Mouse (Mus musculus) retina, adult 2 months (tissue): ENCODE measurements at regions not wholly inside any gene's neighbourhood (a gene's known extent, or its start where the extent isn't known, plus 50 kb on each side); places are given as distances from the start of the nearest gene placed in this dataset.

Source experiments
- DNase-seq: peaks from one replicate; pipeline ENCODE4 v3.0.0-alpha.2; 2012; ENCODE audit warnings: low read depth, low spot score

DNA sequence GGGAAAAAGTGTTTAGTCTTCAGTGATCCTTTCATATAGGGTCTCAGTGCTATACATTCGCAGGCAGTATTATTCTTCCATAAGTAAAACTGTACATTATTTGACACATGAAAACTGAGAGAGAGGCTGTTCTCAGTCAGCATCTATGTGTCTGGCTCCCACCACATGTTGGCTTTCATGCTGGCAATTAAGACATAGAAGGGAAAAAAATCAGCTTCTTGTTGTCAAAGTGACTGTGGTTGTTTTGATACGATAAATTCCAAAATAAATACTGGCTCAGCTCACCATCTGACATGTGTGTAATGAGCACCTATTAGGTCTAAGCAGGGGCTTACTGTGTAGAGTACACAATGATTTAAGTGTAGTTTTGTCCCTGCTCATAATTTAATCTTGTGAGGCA is 251.0 kb upstream of the Hnrnpa3 start:
- no peak for DNase-seq

DNA sequence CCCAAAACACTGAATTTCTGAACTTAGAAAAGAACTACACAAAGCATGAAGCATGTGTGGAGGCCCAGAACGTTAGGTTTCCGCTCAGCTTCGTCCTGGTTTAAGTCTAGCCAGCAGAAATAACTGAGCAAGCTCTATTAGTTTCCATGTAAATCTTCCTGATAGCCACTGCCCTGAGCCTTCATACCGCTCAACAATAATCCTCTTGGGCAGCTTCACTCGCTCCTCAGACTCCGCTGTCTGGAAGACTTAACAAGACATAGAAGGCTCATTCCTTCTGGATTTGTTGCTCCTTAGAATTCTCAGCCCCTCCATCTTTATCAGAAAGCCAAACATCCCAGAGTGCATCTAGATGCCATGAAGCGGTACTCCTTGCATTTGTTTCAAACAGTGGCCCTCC is 249.3 kb upstream of the Hnrnpa3 start:
- DNase-seq = no peak

DNA sequence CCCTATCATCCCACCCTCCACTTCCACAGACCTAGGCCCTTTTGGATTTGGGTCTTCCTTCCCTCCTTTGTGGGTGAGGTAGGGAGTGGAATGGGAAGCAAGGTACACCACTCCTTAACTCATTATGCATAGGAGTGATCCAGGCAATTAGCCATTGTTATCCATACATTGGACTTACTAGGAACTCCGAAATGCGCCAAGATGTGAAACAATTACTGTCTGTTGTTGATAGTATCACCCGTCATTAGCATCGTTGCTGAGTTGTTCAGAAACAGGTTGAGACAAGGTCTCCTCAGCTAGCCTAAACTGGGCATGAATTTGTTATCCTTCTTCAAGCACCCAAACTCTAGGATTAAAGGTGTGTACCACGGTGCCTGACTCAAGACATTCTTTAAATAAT is 246.3 kb upstream of the Hnrnpa3 start:
- DNase-seq = no peak

DNA sequence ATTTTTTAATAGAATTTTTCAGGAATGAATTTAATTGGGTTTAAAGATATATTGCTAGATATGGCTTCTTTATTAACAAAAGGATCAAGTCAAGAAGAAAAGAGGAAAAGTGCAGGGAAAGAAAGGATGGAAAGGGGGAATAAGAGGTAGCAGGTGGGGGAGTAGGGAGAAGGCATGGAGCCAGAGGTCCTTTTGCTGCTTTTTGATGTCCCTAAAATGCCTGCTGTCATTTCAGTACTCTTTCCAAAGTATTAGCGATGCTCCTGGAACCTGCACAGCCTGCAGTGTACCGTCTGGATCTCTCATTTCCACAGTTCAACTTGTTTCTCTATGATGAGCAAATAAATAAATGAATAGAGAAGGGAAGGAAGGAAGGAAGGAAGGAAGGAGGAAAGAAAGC is 240.4 kb upstream of the Hnrnpa3 start:
- no peak for DNase-seq

DNA sequence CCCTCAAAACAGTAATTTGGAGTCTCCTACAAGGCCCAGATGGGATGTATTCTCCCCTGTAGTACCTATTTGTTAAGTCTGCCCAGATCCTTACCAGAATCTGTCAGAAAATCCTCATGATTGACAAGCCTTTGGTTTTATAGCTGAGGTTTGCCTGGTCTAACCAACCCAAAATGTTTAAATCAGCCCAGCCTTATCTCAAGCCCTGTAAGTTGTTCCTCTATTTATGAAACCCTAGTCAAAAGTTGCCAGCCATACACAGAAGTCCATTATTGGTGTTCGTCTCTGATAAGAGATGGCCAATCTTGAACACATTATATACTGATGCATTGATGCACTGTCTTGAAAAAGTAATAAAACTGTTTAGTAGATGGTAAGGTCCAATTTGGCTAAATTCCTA is 239.9 kb upstream of the Hnrnpa3 start:
- DNase-seq = no peak

DNA sequence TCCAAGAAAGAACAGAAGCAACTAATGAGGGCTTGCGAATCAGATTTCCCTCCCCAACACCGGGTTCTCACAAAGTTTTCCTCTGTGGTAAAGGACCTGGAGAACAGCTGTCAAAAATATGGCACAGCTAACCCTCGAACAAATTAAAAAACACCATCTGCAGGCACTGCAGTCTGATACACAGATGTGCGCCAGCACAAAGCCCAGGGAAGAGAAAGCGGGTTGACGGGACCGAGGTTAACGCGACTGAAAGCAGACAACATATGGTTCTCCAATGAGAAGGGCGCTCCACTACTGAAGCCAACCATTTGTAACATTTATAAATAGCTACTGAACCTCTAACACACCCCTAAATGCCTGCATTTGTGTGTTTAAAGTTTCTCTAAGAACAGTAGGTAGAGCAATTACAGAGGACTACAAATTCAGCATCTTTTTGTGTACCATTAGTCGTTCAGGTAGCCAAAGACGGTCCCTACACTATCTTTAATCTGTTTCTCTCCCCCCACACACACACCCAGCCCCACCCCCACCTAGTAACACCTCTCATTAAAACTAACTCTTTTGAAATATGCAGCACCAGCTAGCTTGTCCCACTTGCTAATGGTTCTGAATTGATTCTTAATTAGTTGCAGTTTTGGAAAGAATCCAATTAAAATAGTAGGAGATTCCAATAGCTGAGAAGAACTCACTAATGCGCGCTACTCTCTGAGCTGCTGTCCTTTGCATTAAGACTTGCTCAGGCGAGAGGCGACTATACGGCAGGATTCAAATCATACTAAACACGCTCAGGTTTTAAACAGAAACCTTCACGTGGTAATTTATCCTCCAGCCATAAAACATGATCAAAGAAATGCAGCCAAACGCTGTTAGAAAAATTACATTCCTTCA is 236.0 kb upstream of the Hnrnpa3 start:
- DNase-seq = no peak

DNA sequence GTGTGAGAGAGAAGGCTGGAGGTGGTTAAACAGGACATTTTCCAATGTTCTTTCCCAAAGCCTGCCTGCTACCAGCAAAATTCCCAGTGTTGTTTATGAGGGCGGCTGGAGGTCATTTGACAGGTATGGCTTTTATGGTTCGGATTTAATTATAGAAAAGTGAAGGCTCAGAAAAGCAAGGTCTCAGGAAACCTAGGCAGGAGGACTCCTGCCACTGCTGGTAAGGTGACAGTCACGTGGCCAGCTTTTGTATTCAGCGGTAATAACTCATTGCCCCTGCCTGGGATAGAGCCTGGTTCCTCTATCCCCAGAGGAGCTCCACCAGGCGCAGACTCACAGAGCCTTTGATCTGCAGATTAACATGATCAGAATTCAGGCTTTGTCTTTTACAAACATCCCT is 235.2 kb upstream of the Hnrnpa3 start:
- no peak for DNase-seq

DNA sequence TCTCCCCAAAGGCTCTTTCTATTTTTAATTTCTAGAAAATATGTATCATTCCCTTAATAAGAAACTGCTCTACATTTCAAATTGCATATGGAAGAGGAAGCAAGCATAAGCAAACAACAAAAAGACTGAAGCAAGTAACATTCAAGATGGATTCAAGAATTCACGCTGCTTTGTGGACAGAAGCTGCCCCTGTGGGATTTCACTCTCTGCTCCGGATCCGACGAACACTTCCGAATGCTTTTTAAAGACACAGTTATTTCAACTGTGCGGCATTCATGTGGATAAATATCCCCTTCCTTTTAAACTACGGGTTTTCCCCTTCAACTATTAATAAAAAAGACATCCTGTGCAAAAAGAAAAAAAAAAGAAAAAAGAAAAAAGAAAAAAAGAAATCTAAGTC is 234.7 kb upstream of the Hnrnpa3 start:
- DNase-seq = no peak

DNA sequence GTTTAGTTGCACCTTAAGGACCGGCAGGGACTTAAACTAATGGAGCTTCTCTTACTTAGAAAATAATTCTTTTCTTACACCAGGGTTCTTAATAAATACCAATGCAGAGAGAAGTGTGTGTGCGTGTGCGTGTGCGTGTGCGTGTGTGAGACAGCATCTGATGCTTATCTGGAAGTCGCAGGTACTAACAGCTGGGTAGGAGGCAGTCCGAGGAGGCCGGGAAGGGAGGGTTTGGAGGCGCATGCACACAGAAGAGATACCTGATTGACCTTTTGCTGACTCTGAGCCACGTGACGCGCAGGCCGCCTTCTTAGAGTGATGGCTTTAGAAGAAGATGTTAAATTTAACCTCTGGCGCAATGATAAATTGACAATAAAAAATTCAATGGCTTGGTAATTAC is 234.2 kb upstream of the Hnrnpa3 start:
- no peak for DNase-seq

DNA sequence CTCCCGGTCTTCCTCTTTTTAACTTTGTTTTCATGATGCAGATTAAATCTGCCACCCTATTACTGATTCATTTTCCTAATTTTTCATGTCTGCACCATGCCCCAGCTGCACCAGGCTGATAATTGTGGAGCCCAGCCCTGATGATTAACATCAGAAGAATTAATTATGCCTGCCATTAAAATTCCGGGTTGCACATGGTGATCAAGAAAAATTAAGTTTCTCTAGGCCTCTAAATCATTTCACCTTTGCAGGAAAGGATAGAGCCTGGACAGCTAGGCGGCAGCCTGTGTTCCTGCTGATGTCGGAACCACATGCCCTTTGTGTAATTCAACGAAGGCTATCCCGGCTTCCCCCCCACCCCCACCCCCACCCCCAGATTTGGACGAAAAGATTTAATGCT is 233.7 kb upstream of the Hnrnpa3 start:
- no peak for DNase-seq

DNA sequence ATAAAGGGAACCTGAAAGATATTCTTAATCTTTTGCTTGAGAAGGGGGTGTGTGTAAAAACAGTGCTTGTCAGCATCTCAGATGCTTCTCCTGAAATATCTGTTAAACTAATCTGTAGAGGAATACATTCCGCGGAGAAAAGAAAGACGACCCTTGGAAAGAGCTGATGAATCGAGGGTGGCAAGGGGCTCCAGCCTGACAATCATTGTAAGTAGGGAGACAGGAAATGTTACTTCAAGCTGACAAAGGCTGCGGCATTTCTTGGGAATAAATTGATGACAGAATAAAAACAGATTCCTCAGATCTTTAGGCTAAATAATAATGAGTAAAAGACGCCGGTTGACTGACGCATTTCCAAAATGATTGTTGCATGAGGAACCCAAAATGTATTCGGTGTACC is 233.3 kb upstream of the Hnrnpa3 start:
- DNase-seq = no peak

DNA sequence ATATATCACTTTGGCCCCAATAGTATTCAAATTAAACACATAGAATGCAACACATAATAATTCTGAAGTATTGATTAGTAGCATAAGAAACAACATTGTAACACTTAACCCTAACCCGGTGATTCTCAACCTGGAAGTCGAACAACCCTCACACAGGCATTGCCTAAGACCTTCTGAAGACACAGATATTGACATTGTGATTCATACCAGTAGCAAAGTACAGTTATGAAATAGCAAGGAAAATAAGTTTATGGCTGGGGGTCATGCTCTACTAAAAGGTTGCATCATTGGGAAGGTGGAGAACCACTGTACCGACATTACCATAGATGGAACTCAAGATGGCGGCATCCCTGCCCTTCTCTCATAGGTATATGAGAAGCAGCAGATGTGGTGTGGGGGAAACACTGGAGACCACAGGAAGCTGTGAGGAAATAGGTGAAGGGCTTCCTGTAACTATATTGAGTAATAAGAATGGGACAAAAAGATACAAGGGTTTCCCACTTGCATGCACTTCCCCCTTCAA is 231.1 kb upstream of the Hnrnpa3 start:
- DNase-seq = no peak

DNA sequence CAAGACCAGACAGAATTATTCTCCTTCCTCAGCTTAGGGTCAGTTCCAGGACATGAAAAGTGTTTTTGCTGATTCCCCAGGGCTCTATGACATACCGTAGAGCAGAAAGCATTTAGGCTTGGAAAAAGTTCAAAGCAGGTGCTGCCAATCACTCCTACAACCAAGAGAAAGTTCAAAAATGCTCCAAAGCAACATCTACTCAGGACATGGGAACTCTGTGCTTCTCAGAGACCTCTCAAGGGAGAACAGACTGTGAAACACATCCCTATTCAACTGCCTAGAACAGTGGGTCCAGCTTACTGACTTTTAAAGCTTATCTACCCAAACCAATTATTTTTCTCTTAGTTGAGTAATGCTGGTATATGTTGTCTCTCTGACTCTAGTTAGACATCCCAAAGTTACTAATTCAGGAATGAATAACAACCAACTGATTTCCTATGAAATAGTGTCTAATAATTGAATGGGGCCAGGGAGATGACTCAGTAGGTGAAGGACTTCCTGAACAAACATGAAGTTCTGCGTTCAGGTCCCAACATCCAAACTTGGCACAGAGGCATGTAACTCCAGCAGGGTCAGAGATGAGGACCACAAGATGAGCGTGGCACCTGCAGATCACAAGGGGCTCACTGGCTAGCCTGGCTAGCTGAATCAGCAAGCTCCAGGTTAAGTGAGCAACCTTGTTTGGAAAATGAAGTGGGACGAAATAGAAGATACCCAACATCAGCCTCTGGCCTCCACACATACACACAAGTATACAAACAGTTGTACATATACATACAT is 228.7 kb upstream of the Hnrnpa3 start:
- DNase-seq = no peak

DNA sequence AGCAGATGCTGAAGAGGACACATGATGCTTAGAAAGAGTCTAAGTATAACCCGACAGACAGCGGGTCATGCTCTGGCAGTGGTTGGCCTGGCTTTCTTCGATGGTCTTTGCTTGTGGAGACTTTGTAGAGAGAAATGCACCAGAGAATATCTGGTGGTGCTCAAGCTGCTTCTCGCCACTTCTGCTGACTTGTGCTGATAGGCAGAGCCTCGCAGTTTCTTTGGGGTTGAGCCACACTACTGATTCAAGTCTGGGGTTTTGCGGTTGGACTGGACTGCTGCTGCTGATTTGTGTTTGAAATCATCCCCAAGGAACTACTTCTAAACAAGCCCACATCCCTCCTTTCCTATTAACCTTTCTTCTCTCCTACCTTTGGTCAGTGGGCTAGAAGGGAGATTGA is 227.1 kb upstream of the Hnrnpa3 start:
- DNase-seq = no peak

DNA sequence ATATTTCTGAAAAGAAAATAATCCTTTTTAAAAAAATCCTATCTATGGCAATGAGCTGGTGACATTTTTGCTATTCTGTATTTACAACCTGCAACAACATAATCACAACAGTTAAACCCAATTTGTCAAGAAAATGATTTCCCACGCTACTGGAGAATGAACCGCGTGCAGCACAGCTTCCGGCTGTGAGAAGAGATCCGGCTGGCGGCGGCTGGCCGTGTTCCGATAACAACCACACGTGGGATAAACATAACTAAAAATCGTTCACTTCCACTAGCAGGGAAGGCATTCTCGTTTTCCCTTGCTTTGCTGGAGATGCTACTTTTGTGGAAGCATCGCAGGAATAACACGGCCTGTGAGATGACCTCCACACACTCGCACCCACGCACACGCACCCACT is 224.5 kb upstream of the Hnrnpa3 start:
- DNase-seq = no peak

DNA sequence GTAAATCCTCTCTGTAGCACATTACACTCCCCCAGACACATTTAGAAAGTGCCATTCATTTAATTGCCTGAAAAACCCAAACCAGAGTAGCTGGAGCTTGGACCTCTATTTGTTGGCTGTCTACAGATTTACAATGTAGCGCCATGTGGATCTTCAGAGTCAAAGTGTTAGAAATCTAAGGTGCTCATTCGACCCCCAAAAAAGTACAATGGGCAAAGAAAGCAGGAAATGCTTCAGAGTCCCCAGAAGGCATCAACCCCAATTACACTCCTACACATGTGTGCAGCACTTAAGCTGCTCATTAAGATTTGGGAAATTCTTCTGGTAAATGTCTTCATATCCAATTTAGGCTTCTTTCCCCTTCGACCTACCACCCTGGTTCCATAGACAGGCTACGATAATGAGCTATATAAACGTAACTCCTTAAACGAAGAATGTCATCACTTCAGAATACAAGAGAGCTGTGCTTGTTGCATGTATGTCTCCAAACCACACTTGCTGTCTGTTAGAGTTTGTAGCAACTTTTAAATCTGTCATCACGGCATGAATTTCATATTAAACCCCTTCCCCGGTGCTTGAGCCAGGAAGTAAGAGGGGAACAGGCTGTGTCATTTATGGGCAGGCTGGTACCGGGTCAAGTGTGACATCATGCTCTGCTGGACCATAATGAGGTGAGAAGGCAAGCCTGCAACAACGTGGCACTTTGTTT is 219.4 kb upstream of the Hnrnpa3 start:
- no peak for DNase-seq

DNA sequence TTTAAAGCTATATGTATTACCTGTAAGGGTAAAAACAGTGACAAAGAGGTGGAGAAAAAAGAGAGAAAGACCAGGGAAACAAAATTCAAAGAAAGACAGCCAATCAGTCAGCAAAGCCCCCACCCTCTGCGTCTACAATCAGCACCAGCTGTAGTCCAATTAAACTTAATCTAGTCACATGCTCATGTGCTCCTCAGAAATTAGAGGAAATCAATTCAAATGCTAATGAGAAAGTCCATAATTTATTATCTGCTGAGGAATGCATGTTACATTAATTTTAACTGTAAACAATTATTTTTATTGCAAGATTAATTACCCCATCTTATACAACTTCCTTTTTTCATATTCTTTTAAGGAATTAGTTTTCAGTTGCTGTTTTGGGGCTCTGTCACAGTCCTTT is 216.4 kb upstream of the Hnrnpa3 start:
- no peak for DNase-seq

DNA sequence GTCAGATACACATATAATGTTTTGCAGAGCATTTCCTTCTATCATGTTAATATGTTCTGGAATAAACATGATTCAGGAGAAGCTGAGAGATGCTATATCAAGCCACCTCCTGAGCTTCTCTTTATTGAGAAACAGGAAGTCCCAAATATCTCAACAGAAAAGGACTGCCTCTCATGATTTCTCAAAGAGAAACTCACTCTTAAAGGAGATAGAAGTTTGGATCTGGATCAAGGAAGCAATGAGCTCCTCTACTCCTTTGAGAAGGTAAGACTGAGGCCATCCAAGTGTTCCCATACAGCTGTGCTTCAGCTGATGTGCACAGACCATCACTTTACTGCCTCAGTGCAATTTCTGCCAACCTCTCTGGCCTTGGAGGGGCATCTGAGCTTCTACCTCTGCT is 213.9 kb upstream of the Hnrnpa3 start:
- no peak for DNase-seq

DNA sequence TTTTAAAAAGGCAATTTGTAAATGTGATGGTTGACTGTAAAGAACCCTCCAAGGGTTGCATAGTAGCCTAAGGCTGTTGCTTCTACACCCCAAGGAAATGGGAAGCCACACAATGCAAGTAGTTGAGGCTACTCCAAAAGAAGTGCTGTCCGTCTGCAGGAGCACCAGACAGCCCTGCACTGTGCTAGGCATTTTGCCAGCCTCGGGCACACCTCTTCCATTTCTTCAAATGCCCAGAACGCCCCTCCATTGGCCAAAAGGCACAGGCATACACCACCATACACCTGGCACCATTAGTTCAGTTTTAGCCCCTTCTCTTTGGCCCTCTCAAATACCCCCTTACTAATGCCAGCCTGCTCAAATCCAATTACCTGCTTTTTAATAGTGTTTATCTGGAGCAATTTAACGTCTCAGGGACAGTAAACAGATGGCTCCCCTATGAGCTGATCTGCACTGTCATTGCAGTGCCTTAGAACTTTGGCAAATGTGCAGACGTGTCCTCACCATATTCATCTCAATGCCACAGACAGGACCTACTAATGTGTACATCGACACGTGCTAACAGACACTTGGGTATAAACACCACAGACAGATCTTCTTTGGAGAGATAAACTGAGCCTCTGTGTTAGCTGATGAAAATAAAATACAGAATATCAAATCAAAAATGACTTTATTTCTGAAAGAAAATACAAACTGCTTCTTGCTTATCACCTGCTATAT is 211.9 kb upstream of the Hnrnpa3 start:
- no peak for DNase-seq

DNA sequence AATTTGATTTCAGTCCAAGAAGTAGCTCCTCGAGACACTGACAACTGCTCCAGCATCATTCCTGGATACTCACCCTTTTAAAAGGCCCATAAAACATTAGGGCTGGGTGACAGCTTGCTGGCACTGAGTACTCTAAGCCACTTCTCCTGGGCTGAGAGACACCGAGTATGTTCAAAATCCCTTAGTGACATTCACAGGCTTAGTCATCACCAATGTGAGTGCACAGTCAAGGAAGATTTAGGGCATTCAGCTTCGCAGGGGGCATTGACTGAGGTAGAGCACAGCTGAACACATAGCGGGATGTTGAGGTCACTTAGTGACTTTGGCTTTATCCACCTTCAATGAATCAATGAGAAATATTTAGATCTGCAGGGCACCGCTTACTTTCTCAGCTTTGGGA is 210.8 kb upstream of the Hnrnpa3 start:
- DNase-seq = no peak

DNA sequence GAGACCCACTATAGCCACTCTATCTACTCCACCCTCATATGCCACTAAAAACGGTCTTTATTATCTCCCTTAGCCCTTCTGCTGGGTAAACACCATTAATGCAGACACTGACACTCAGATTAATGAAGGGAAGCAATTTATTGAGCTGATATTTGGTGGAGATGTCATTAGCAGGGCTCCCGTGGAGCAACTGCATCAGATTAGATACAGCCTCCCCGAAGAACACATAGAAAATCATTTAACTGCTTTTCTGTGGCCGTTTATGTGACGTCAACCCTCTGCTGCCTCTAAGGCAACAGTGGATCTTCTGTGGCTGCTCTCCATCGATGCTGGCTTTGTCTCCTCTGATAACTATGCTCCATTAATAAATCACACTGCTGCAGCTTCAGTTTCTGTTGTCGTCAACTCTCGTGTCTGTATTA is 207.2 kb upstream of the Hnrnpa3 start:
- no peak for DNase-seq
